Mouse (Mus musculus): ENCODE results near the gene Ahnak. TPM values are rescaled to one million over a fixed set of nuclear protein-coding genes. Genes with fewer than 3 reads are reported as not detected.

The Ahnak gene
- polyA plus RNA-seq, 1 experiment from 2014 or later, result 103 TPM

DNA sequence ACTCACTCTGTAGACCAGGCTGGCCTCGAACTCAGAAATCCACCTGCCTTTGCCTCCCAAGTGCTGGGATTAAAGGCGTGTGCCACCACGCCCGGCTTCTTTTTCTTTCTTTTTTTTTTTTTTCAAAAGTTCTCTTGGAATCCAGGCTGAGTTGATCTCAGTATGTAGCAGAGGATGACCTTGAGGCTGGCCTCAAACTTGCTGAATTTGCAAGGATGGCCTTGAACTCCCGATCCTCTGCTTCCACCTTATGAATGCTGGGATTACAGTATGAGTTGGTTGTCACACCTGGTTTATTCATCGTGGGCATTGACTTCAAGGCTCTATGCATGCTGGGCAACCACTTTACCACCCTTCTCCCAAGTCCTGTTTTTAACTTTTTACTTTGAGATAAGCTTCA is 51.6 kb downstream of the Ahnak start:
- no peak for TF ChIP-seq CTCF (IDR thresholded peaks at IDR 0.05; ENCODE audit: low read depth)
- TF ChIP-seq EP300 (optimal IDR thresholded peaks at IDR 0.05), result no peak
- 70% methylated on average over 5 of the region's 6 CpGs for WGBS
- H3K27ac ChIP-seq (replicated peaks), result no peak overlapping the region

DNA sequence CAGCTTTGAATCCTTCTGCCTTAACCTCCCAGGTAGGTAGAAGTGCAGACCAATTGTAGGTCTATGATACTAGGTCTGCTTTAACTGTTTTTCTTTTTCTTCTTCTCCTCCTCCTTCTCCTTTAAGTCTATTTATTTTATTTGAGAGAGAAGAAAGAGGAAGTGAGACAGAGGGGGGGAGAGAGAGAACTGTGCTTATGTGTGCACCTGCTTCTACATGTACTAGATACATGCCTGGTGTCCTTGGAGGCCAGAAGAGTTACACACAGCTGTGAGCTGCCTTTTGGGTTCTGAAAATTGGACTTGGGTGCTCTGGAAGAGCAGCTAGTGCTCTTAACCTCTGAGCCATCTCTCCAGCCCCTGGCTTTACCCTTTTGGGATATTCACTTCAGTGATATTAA is 52.0 kb downstream of the Ahnak start:
- no peaks in the 10 kb centered on the region for H3K36me3 ChIP-seq (ENCODE audit: control insufficient read depth, insufficient read depth, low read length)
- H3K27me3 ChIP-seq (ENCODE audit: control insufficient read depth, insufficient read depth, low read length), result no peaks in the 10 kb centered on the region

More for the DNA sequence above, 51.6 kb downstream of the Ahnak start:
- no peak for DNase-seq (ENCODE audit: low spot score)
- no peak overlapping the region for H3K4me2 ChIP-seq (replicated peaks; ENCODE audit: low read depth)
- H3K9me3 ChIP-seq (ENCODE audit: control insufficient read depth, low read length), result no peaks in the 10 kb centered on the region
- H3K36me3 ChIP-seq (ENCODE audit: control insufficient read depth, insufficient read depth, low read length), result no peaks in the 10 kb centered on the region
- no peak overlapping the region for H3K4me3 ChIP-seq (ENCODE audit: low read depth, low read length)
- H3K9ac ChIP-seq (ENCODE audit: low read length), result no peak overlapping the region
- no peaks in the 10 kb centered on the region for H3K27me3 ChIP-seq (ENCODE audit: control insufficient read depth, insufficient read depth, low read length)
- H3K4me1 ChIP-seq (replicated peaks; ENCODE audit: control insufficient read depth, insufficient read depth), result no peaks in the 10 kb centered on the region
- ATAC-seq (ENCODE audit: low FRiP score, low TSS enrichment), result no peak

DNA sequence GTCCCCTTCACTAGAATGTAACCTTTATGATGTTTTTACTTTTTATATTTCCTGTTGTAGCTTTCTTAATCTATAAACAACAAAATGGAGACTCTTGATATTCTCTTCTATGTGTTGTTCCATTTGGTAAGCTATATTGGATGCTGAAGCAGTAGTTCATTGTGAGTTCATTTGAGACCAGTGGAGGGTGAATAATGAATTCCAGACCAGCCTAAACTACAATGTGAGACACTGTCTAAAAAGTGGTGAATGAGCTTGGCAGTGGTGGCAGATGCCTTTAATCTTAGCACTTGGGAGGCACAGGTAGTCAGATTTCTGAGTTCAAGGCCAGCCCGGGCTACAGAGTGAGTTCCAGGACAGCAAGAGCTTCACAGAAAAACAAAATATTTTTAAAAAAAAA is 54.0 kb downstream of the Ahnak start:
- 94% methylated on average over 1 of the region's 1 CpGs for WGBS
- DNase-seq (ENCODE audit: low spot score) (no peak), ATAC-seq (ENCODE audit: low FRiP score, low TSS enrichment) (no peak)
- Histone ChIP-seq H3K4me1 (replicated peaks; ENCODE audit: control insufficient read depth, insufficient read depth) (peaks cover 7% of the 10 kb centered on the region), H3K27me3 (ENCODE audit: control insufficient read depth, insufficient read depth, low read length) (no peaks in the 10 kb centered on the region), H3K27ac (replicated peaks) (no peak overlapping the region), H3K9me3 (ENCODE audit: control insufficient read depth, low read length) (no peaks in the 10 kb centered on the region), H3K36me3 (ENCODE audit: control insufficient read depth, insufficient read depth, low read length) (no peaks in the 10 kb centered on the region), H3K4me3 (ENCODE audit: low read depth, low read length) (no peak overlapping the region), H3K9ac (ENCODE audit: low read length) (no peak overlapping the region), H3K4me2 (replicated peaks; ENCODE audit: low read depth) (no peak overlapping the region)
- TF ChIP-seq EP300 (optimal IDR thresholded peaks at IDR 0.05) (no peak), CTCF (IDR thresholded peaks at IDR 0.05; ENCODE audit: low read depth) (no peak)

More for the DNA sequence above, 52.0 kb downstream of the Ahnak start:
- H3K9ac ChIP-seq (ENCODE audit: low read length), result no peak overlapping the region
- H3K27ac ChIP-seq (replicated peaks), result no peak overlapping the region
- DNase-seq (ENCODE audit: low spot score) (no peak), ATAC-seq (ENCODE audit: low FRiP score, low TSS enrichment) (no peak)
- TF ChIP-seq CTCF (IDR thresholded peaks at IDR 0.05; ENCODE audit: low read depth), result no peak
- TF ChIP-seq EP300 (optimal IDR thresholded peaks at IDR 0.05), result no peak
- H3K4me3 ChIP-seq (ENCODE audit: low read depth, low read length), result no peak overlapping the region
- H3K4me2 ChIP-seq (replicated peaks; ENCODE audit: low read depth), result no peak overlapping the region
- no peaks in the 10 kb centered on the region for H3K9me3 ChIP-seq (ENCODE audit: control insufficient read depth, low read length)
- no peaks in the 10 kb centered on the region for H3K4me1 ChIP-seq (replicated peaks; ENCODE audit: control insufficient read depth, insufficient read depth)

DNA sequence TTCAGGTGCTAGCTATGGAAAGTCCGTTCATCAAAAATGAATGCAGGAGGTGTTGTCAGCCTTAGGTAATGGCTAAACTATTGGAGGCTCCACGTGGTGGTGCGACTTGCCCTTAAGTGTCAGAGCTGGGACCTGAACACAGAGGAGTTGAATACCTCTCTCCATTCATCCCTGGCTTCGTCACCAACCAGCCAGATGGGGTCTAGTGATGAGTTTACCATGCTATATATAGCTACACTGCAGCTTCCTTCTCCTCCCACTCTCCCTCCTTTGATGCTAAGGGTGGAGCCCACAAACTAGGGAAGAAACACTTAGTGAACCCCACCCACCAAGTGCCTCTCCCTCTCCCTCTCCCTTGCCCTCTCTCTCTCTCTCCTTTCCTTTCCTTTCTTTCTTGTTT is 55.2 kb downstream of the Ahnak start:
- H3K27ac ChIP-seq (replicated peaks), result no peak overlapping the region
- H3K4me3 ChIP-seq (ENCODE audit: low read depth, low read length), result no peak overlapping the region
- DNase-seq (ENCODE audit: low spot score) (no peak), ATAC-seq (ENCODE audit: low FRiP score, low TSS enrichment) (peak; percentile 25; the same call in 1 of the 2 replicates)
- no peaks in the 10 kb centered on the region for H3K9me3 ChIP-seq (ENCODE audit: control insufficient read depth, low read length)
- no peaks in the 10 kb centered on the region for H3K36me3 ChIP-seq (ENCODE audit: control insufficient read depth, insufficient read depth, low read length)
- H3K4me2 ChIP-seq (replicated peaks; ENCODE audit: low read depth), result no peak overlapping the region
- WGBS, result 57% methylated on average over 4 of the region's 4 CpGs
- no peak for TF ChIP-seq CTCF (IDR thresholded peaks at IDR 0.05; ENCODE audit: low read depth)
- TF ChIP-seq EP300 (optimal IDR thresholded peaks at IDR 0.05), result no peak
- H3K9ac ChIP-seq (ENCODE audit: low read length), result no peak overlapping the region
- H3K27me3 ChIP-seq (ENCODE audit: control insufficient read depth, insufficient read depth, low read length), result no peaks in the 10 kb centered on the region
- H3K4me1 ChIP-seq (replicated peaks; ENCODE audit: control insufficient read depth, insufficient read depth), result peaks cover 7% of the 10 kb centered on the region

DNA sequence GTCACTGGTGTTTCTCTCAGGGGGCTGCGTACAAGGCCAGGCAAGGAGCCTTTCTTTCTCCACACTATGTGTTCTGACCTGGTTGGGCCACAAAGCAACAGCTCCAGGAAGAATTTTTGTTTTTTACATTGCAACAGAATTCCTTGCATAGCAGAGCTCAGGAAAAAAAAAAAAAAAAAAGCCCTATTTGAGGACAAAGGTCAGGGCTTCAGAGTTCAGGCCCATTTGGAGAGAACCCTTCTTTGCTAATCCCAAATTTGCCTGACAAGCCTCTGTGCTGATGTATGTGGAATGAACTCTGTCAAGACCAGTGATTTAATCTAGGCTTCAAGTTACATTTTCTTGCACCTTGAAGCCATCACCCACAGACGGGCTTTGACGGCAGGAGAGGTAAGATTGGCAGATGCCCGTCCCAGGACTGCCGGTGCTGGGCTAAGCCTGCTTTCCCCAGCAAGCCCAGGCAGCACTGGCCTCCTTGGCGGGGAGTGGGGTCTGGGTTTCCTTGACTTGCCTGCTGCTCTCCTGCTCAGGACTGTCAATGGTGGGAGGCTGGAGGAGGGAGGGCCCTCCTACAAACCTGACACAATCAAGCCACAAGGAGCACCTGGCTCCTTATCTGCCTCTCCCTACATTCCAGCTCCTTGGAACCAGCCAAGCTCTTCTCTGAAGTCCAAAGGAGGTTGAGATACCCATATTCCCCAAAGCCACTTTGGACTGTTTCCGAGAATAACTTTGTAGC is 58.3 kb downstream of the Ahnak start:
- H3K4me2 ChIP-seq (replicated peaks; ENCODE audit: low read depth), result no peak overlapping the region
- DNase-seq (ENCODE audit: low spot score) (peak; percentile 30), ATAC-seq (ENCODE audit: low FRiP score, low TSS enrichment) (peak; percentile 58; the same call in 1 of the 2 replicates)
- peak overlapping the region; percentile 46 for H3K27ac ChIP-seq (replicated peaks)
- H3K27me3 ChIP-seq (ENCODE audit: control insufficient read depth, insufficient read depth, low read length), result no peaks in the 10 kb centered on the region
- H3K36me3 ChIP-seq (ENCODE audit: control insufficient read depth, insufficient read depth, low read length), result no peaks in the 10 kb centered on the region
- peaks cover 7% of the 10 kb centered on the region for H3K4me1 ChIP-seq (replicated peaks; ENCODE audit: control insufficient read depth, insufficient read depth)
- no peak overlapping the region for H3K9ac ChIP-seq (ENCODE audit: low read length)
- WGBS, result 52% methylated on average over 7 of the region's 7 CpGs
- no peaks in the 10 kb centered on the region for H3K9me3 ChIP-seq (ENCODE audit: control insufficient read depth, low read length)
- H3K4me3 ChIP-seq (ENCODE audit: low read depth, low read length), result no peak overlapping the region
- no peak for TF ChIP-seq CTCF (IDR thresholded peaks at IDR 0.05; ENCODE audit: low read depth)
- TF ChIP-seq EP300 (optimal IDR thresholded peaks at IDR 0.05), result no peak

DNA sequence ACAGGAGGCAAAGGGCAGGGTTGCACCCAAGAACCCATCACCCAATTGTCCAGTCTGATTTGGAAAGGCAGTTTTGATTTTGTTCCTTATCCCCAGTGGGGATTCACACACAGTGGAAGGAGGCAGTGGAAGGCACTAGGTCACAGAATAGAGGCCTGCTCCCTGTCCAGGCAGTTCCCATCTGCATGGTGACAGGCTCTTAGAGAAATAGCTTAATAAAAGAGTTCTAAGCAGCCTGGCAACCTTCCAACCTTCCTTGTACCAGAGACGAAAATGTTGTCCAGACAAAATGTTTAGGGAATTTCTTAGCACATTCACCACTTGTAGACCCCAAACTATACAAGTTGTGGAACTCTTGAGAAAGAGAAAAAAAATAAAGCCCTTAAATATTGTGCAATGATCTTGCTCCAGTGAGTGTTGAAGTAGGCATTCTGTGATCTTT is 58.9 kb downstream of the Ahnak start:
- H3K27me3 ChIP-seq (ENCODE audit: control insufficient read depth, insufficient read depth, low read length), result no peaks in the 10 kb centered on the region
- H3K4me3 ChIP-seq (ENCODE audit: low read depth, low read length), result no peak overlapping the region
- H3K9me3 ChIP-seq (ENCODE audit: control insufficient read depth, low read length), result no peaks in the 10 kb centered on the region
- ATAC-seq (ENCODE audit: low FRiP score, low TSS enrichment) (no peak), DNase-seq (ENCODE audit: low spot score) (no peak)
- H3K27ac ChIP-seq (replicated peaks), result peak overlapping the region; percentile 46
- TF ChIP-seq EP300 (optimal IDR thresholded peaks at IDR 0.05) (no peak), CTCF (IDR thresholded peaks at IDR 0.05; ENCODE audit: low read depth) (no peak)
- WGBS, result 11% methylated on average over 1 of the region's 1 CpGs
- no peak overlapping the region for H3K4me2 ChIP-seq (replicated peaks; ENCODE audit: low read depth)
- H3K36me3 ChIP-seq (ENCODE audit: control insufficient read depth, insufficient read depth, low read length), result no peaks in the 10 kb centered on the region
- H3K9ac ChIP-seq (ENCODE audit: low read length), result no peak overlapping the region
- H3K4me1 ChIP-seq (replicated peaks; ENCODE audit: control insufficient read depth, insufficient read depth), result peaks cover 8% of the 10 kb centered on the region
